Mouse (Mus musculus) myocyte (in vitro differentiated cells): ENCODE data around the gene Traf3ip1.

Source experiments
- MAX ChIP-seq: IDR thresholded peaks from one replicate; pipeline ENCODE4 v1.6.1; 2011; ENCODE audit warnings: low read depth, mild to moderate bottlenecking, control low read depth
- POLR2A ChIP-seq: IDR thresholded peaks from one replicate; pipeline ENCODE4 v1.6.1; 2011; ENCODE audit warnings: low read depth, mild to moderate bottlenecking, control low read depth, moderate library complexity; ENCODE audit not compliant: insufficient read length

GRCm38 (mm10) chr1:91567269-91567668 is 72.8 kb downstream of the Traf3ip1 start:
- TF ChIP-seq POLR2A: no peak
- TF ChIP-seq MAX: no peak
